Mouse (Mus musculus): Measurements from ENCODE around the gene Agtrap. TPM values are rescaled to one million over a fixed set of nuclear protein-coding genes. Genes with fewer than 3 reads are reported as not detected.

Gene Agtrap
- polyA plus RNA-seq, 1 experiment, result 106 TPM

DNA sequence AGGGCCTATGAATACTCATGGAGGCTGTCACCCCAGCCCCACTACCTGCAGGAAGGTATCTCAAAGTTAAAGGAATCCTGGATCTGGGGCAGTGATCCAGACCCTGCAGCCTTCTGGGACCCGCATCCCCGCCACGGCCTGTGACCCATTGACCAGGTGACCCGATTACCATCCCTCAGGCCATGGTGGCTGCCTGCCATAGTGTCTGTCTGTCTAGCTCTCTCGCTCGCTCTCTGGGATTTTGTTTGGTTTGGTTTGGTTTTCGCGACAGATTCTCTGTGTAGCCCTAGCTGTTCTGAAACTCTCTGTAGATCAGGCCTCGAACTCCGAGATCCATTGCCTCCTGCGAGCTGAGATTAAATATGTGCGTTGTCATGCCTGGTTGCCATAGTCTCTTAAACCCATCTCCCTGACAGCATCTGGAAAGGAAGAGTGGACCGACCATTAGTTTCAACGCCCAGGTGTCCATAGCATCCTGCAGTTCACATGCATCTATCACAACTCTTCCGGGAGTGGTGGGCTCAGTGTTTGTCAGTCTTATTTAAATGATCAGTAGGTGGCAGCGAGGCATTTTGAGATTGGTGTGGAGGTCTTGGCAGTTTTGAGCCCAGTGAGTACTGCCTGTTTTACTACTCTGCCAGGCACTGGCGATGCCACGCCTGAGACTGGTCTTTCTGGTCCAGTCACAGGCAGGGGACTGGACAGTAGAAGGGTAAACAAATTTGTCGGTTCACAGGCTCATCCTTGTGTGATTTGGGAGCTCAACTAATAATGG, 48.4 kb downstream of the Agtrap start:
- Histone ChIP-seq H3K4me3 (ENCODE audit: control insufficient read depth, insufficient read depth, low read length) (peak overlapping the region; percentile 49), H3K27ac (ENCODE audit: control insufficient read depth, insufficient read depth, low read length) (no peak overlapping the region), H3K27me3 (ENCODE audit: control insufficient read depth, insufficient read depth, low read length) (no peaks in the 10 kb centered on the region), H3K4me1 (replicated peaks; ENCODE audit: control insufficient read depth, insufficient read depth, low read length) (peaks cover 34% of the 10 kb centered on the region), H3K36me3 (ENCODE audit: control insufficient read depth, insufficient read depth, low read length) (no peaks in the 10 kb centered on the region)
- peak; percentile 26 for DNase-seq
- 29% methylated on average over 19 of the region's 19 CpGs for WGBS
- TF ChIP-seq POLR2A (IDR thresholded peaks at IDR 0.05; ENCODE audit: control insufficient read depth, extremely low read depth, insufficient read depth, low read length, poor library complexity), result no peak

DNA sequence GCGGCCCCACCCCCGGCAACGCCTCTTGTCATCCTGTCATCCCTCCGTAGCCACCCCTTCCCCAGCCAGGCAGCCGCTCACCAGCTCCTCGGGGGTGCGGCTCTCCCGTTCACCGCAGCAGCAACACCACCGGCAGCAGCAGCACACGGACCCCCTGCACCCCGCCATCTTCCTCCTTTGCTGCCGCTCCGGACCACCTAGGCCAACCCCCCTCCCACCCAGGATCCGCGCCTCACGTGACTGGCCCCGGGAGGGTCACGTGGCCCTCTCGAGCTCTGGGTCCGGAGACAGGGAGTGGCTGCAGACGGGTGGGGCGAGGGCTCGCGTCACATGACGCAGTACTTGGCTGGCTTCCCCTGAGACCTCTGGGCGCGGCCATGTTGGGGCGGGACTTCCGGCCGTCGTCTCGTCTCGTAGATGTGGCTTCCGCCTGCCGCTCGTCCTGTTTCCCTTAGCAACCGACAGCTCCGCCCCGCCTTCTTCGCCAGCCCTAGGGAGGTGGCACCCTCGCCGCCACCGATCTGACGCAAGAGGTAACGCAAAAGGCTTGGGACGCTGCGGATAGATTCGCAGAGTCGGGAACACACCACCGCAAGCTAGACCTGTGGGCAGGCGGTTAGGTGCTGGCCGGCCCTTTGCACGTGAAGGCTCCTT, 49.1 kb downstream of the Agtrap start, which contains the start of the genes Clcn6 and Mthfr:
Clcn6 (minus strand) TSS at position 222 of the 654 bp plus-strand sequence.
Mthfr (plus strand) TSS at position 478 of the 654 bp plus-strand sequence.
- peak within 1 kb of the TSS; percentile 77 for H3K4me3 ChIP-seq (ENCODE audit: control insufficient read depth, insufficient read depth, low read length)
- WGBS, result 0% methylated on average over 54 of the region's 54 CpGs
- peaks cover 34% of the 10 kb centered on the region for H3K4me1 ChIP-seq (replicated peaks; ENCODE audit: control insufficient read depth, insufficient read depth, low read length)
- peak within 1 kb of the TSS; percentile 11; the same call in 1 of the 2 replicates for H3K27ac ChIP-seq (ENCODE audit: control insufficient read depth, insufficient read depth, low read length)
- H3K27me3 ChIP-seq (ENCODE audit: control insufficient read depth, insufficient read depth, low read length), result no peaks in the 10 kb centered on the region
- DNase-seq, result peak; percentile 98
- H3K36me3 ChIP-seq (ENCODE audit: control insufficient read depth, insufficient read depth, low read length), result no peaks in the 10 kb centered on the region
- TF ChIP-seq POLR2A (IDR thresholded peaks at IDR 0.05; ENCODE audit: control insufficient read depth, extremely low read depth, insufficient read depth, low read length, poor library complexity) (peak; percentile 39; the same call in 1 of the 2 replicates), CTCF (IDR thresholded peaks at IDR 0.05; ENCODE audit: borderline replicate concordance, control insufficient read depth, extremely low read depth, insufficient read depth, low read length, poor library complexity) (peak; percentile 37; the same call in 1 of the 2 replicates)

DNA sequence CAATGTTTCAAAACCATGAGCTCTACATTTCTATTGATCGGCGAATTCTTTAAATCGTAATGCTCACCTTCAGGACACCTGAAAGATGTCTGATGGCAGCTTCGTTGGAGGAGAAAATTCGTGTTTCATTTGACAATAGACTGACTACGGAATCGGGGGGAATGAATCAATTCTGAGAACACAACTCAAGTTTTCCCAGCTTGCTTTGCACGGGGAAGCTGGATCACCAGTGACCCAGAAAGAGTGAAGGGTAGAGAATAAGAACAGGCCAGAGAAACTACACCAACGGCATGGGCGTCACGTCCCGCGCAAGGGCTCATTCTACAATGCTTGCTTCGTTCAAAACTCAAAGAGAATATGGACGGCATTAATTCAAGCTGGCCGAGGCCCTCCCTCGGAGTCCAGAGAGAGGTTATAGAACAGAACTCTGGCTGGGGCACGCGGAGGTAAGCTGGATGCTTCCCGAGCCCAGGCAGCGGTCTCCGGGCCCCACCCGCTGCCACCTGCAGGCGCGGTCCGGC, 49.7 kb downstream of the Agtrap start:
- WGBS, result 6% methylated on average over 26 of the region's 26 CpGs
- TF ChIP-seq POLR2A (IDR thresholded peaks at IDR 0.05; ENCODE audit: control insufficient read depth, extremely low read depth, insufficient read depth, low read length, poor library complexity) (no peak), CTCF (IDR thresholded peaks at IDR 0.05; ENCODE audit: borderline replicate concordance, control insufficient read depth, extremely low read depth, insufficient read depth, low read length, poor library complexity) (0 out of 2 replicates have a peak, but pooled peaks have one; percentile 16)
- H3K36me3 ChIP-seq (ENCODE audit: control insufficient read depth, insufficient read depth, low read length), result no peaks in the 10 kb centered on the region
- peak overlapping the region; percentile 11; the same call in 1 of the 2 replicates for H3K27ac ChIP-seq (ENCODE audit: control insufficient read depth, insufficient read depth, low read length)
- H3K4me1 ChIP-seq (replicated peaks; ENCODE audit: control insufficient read depth, insufficient read depth, low read length), result peaks cover 34% of the 10 kb centered on the region
- DNase-seq, result no peak
- no peaks in the 10 kb centered on the region for H3K27me3 ChIP-seq (ENCODE audit: control insufficient read depth, insufficient read depth, low read length)
- H3K4me3 ChIP-seq (ENCODE audit: control insufficient read depth, insufficient read depth, low read length), result peak overlapping the region; percentile 77

DNA sequence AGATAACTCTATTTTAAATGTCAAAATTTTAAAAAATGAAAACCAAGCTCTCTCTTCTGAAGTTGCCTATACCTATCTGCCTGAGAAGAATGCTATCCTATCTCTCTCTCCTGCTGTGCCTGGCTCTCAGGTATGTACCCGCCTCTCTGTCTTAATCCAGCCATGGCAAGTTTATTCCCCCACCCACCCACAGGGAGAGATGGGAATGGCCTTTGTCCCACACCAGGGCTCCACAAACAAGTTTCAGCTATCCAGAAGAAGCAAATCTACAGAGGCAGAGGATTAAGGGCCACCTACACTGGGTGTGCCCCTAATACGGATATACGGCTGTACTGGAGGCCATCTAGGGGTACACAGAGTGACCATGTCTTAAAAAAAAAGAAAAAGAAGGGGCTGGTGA, 52.4 kb downstream of the Agtrap start:
- no peak for DNase-seq
- H3K27me3 ChIP-seq (ENCODE audit: control insufficient read depth, insufficient read depth, low read length), result no peaks in the 10 kb centered on the region
- TF ChIP-seq POLR2A (IDR thresholded peaks at IDR 0.05; ENCODE audit: control insufficient read depth, extremely low read depth, insufficient read depth, low read length, poor library complexity) (no peak), CTCF (IDR thresholded peaks at IDR 0.05; ENCODE audit: borderline replicate concordance, control insufficient read depth, extremely low read depth, insufficient read depth, low read length, poor library complexity) (no peak)
- H3K27ac ChIP-seq (ENCODE audit: control insufficient read depth, insufficient read depth, low read length), result no peak overlapping the region
- H3K36me3 ChIP-seq (ENCODE audit: control insufficient read depth, insufficient read depth, low read length), result no peaks in the 10 kb centered on the region
- no peak overlapping the region for H3K4me3 ChIP-seq (ENCODE audit: control insufficient read depth, insufficient read depth, low read length)
- peaks cover 18% of the 10 kb centered on the region for H3K4me1 ChIP-seq (replicated peaks; ENCODE audit: control insufficient read depth, insufficient read depth, low read length)
- WGBS, result 99% methylated on average over 3 of the region's 3 CpGs

DNA sequence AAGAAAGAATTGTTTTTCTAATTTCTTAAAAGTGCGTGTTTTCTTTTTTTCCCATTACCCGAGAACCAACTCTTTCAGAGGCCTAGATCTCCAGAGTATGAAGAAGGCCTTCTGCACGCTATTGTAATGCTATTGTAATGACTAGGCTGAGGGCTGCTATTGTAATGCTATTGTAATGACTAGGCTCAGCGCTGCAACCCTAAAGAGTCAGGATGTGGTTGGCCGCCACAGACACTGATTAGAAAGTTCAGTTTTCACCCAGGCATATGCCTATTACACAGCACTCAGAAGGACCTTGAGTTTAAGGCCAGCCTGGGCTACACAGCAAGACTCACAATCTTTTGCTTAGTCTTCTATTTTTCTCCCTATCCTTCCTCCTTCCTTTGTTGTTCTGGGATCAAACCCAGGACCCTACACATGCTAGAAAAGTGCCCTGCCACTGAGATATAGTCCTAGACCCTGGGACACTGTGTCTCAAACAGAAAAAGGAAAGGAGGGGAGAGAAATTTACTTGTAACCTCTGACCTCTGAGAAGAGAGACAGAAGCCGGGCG, 53.9 kb downstream of the Agtrap start:
- Histone ChIP-seq H3K36me3 (ENCODE audit: control insufficient read depth, insufficient read depth, low read length) (no peaks in the 10 kb centered on the region), H3K27ac (ENCODE audit: control insufficient read depth, insufficient read depth, low read length) (no peak overlapping the region), H3K4me3 (ENCODE audit: control insufficient read depth, insufficient read depth, low read length) (no peak overlapping the region), H3K27me3 (ENCODE audit: control insufficient read depth, insufficient read depth, low read length) (no peaks in the 10 kb centered on the region), H3K4me1 (replicated peaks; ENCODE audit: control insufficient read depth, insufficient read depth, low read length) (peaks cover 6% of the 10 kb centered on the region; the same call in 1 of the 2 replicates)
- 67% methylated on average over 7 of the region's 7 CpGs for WGBS
- no peak for DNase-seq
- no peak for TF ChIP-seq CTCF (IDR thresholded peaks at IDR 0.05; ENCODE audit: borderline replicate concordance, control insufficient read depth, extremely low read depth, insufficient read depth, low read length, poor library complexity)
- TF ChIP-seq POLR2A (IDR thresholded peaks at IDR 0.05; ENCODE audit: control insufficient read depth, extremely low read depth, insufficient read depth, low read length, poor library complexity), result no peak

DNA sequence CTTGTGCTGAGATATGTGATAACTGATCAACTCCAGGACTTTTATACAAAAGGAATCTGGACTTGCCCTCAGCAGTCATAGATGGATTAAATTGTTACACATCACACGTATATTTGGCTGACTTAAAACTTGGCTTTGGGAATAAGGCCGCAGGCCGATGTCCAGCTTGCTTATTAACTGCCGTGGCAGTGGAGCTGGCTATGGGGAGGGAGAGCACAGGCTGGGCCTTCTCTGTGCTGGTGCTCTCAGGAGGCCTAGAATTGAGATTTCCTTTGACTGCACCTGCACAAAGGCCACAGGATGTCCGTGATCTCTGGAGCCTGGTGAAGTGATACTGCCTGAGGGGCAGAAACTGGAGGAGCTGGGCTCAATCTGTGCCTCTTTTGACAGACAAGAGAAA, 57.3 kb downstream of the Agtrap start:
- no peaks in the 10 kb centered on the region for H3K4me1 ChIP-seq (replicated peaks; ENCODE audit: control insufficient read depth, insufficient read depth, low read length)
- DNase-seq, result no peak
- TF ChIP-seq POLR2A (IDR thresholded peaks at IDR 0.05; ENCODE audit: control insufficient read depth, extremely low read depth, insufficient read depth, low read length, poor library complexity) (no peak), CTCF (IDR thresholded peaks at IDR 0.05; ENCODE audit: borderline replicate concordance, control insufficient read depth, extremely low read depth, insufficient read depth, low read length, poor library complexity) (no peak)
- peaks cover 13% of the 10 kb centered on the region; the same call in 1 of the 2 replicates for H3K36me3 ChIP-seq (ENCODE audit: control insufficient read depth, insufficient read depth, low read length)
- H3K27ac ChIP-seq (ENCODE audit: control insufficient read depth, insufficient read depth, low read length), result no peak overlapping the region
- WGBS, result 83% methylated on average over 5 of the region's 5 CpGs
- no peak overlapping the region for H3K4me3 ChIP-seq (ENCODE audit: control insufficient read depth, insufficient read depth, low read length)
- no peaks in the 10 kb centered on the region for H3K27me3 ChIP-seq (ENCODE audit: control insufficient read depth, insufficient read depth, low read length)

All from thymus, adult 2 months (tissue).